Mouse (Mus musculus) lung, adult 10 weeks (tissue): ENCODE measurements around the gene Ccdc189. TPM values are rescaled to one million over a fixed set of nuclear protein-coding genes. Genes with fewer than 3 reads are reported as not detected.

Source experiments
- polyA plus RNA-seq: library from polyadenylated mRNA; stranded (reverse); fragments of 350-450 nt; fragmentation: Illumina TruSeq; extraction: RNeasy Lipid Tissue Mini Kit (QIAGEN cat#74804); gene quantifications from one replicate; pipeline ENCODE4 v1.2.3, GENCODE M21; 2014; ENCODE audit warnings: low read depth, low replicate concordance; ENCODE audit not compliant: insufficient read depth

The Ccdc189 gene
- polyA plus RNA-seq: 20.2 TPM

GRCm38 (mm10) chr7:127588011-127588871 is at the start of gene Ccdc189, which contains the start of gene Rnf40:
Gene Ccdc189, minus strand, starts transcription at chr7:127588595.
Gene Rnf40, plus strand, starts transcription at chr7:127588767.

GRCm38 (mm10) chr7:127614891-127615843 is 26.8 kb upstream of the Ccdc189 start, which contains the start of gene Zfp629:
Gene Zfp629, minus strand, starts transcription at chr7:127615797.

GRCm38 (mm10) chr7:127572895-127573471 is 15.4 kb downstream of the Ccdc189 start, which contains the start of gene Phkg2:
Gene Phkg2, plus strand, starts transcription at chr7:127573340.

GRCm38 (mm10) chr7:127561340-127561858 is 27.0 kb downstream of the Ccdc189 start, which contains the start of gene Tmem265:
Gene Tmem265, plus strand, starts transcription at chr7:127561390.

Other genes starting within 250 kb of the Ccdc189 start
- gene Zfp768, start 243.0 kb downstream of the Ccdc189 start, polyA plus RNA-seq: 12.4 TPM
- 6.3 TPM for gene Zfp747, start 212.5 kb downstream of the Ccdc189 start, polyA plus RNA-seq
- 2.7 TPM for gene 9130019O22Rik, start 201.4 kb downstream of the Ccdc189 start, polyA plus RNA-seq
- 3.5 TPM for gene E430018J23Rik, start 195.0 kb downstream of the Ccdc189 start, polyA plus RNA-seq
- gene Zfp764, start 181.8 kb downstream of the Ccdc189 start, polyA plus RNA-seq: 7.3 TPM
- gene Zfp688, start 166.5 kb downstream of the Ccdc189 start, polyA plus RNA-seq: 11.8 TPM
- gene Zfp689, start 139.4 kb downstream of the Ccdc189 start, polyA plus RNA-seq: 1.7 TPM
- 32.8 TPM for gene Prr14, start 129.0 kb downstream of the Ccdc189 start, polyA plus RNA-seq
- gene Fbrs, start 109.4 kb downstream of the Ccdc189 start, polyA plus RNA-seq: 24.3 TPM
- 1.8 TPM for gene Srcap, start 76.6 kb downstream of the Ccdc189 start, polyA plus RNA-seq
- gene Gm42715, start 69.0 kb downstream of the Ccdc189 start, polyA plus RNA-seq: 11.9 TPM
- not detected for gene Tmem265, start 27.2 kb downstream of the Ccdc189 start, polyA plus RNA-seq
- 29.0 TPM for gene Phkg2, start 15.3 kb downstream of the Ccdc189 start, polyA plus RNA-seq
- gene Rnf40, start 172 bp upstream of the Ccdc189 start, polyA plus RNA-seq: 24.5 TPM
- gene Zfp629, start 27.2 kb upstream of the Ccdc189 start, polyA plus RNA-seq: 5.9 TPM
- 35.1 TPM for gene Bcl7c, start 120.3 kb upstream of the Ccdc189 start, polyA plus RNA-seq
- gene Ctf1, start 124.1 kb upstream of the Ccdc189 start, polyA plus RNA-seq: 5.6 TPM
- gene Ctf2, start 143.6 kb upstream of the Ccdc189 start, polyA plus RNA-seq: not detected
- 5.9 TPM for gene Fbxl19, start 155.9 kb upstream of the Ccdc189 start, polyA plus RNA-seq
- 36.1 TPM for gene Orai3, start 181.2 kb upstream of the Ccdc189 start, polyA plus RNA-seq
- 6.3 TPM for gene Setd1a, start 188.1 kb upstream of the Ccdc189 start, polyA plus RNA-seq
- not detected for gene Gm49388, start 197.0 kb upstream of the Ccdc189 start, polyA plus RNA-seq
- gene Hsd3b7, start 212.0 kb upstream of the Ccdc189 start, polyA plus RNA-seq: 43.9 TPM
- gene Stx4a, start 235.7 kb upstream of the Ccdc189 start, polyA plus RNA-seq: 82.2 TPM
- 0.61 TPM for gene Stx1b, start 236.0 kb upstream of the Ccdc189 start, polyA plus RNA-seq